Mouse (Mus musculus) G1E (cell line): ENCODE measurements around the gene Kif1bp. TPM values are rescaled to one million over a fixed set of nuclear protein-coding genes. Genes with fewer than 3 reads are reported as not detected.

Experiments
- ATAC-seq: 2 replicates; pipeline ENCODE4 v1.8.0; 2016; ENCODE audit warnings: mild to moderate bottlenecking; ENCODE audit not compliant: insufficient number of reproducible peaks, poor library complexity, low FRiP score, severe bottlenecking; ENCODE audit errors: extremely low read depth
- DNase-seq: peaks from one replicate; pipeline ENCODE4 v3.0.0; 2012; ENCODE audit warnings: low spot score
- H3K27me3 ChIP-seq: 2 replicates; pipeline ENCODE4 v1.6.1; 2012; ENCODE audit warnings: mild to moderate bottlenecking, low read length, inconsistent platforms; ENCODE audit not compliant: insufficient read depth
- H3K36me3 ChIP-seq: replicated peaks from 2 replicates; pipeline ENCODE3; 2012; ENCODE audit warnings: mild to moderate bottlenecking, inconsistent platforms
- H3K4me1 ChIP-seq: 2 replicates; pipeline ENCODE4 v1.6.1; 2012; ENCODE audit warnings: low read depth, low read length, inconsistent platforms, mixed read lengths; ENCODE audit not compliant: insufficient read depth
- H3K4me3 ChIP-seq: 2 replicates; pipeline ENCODE4 v1.5.1; 2012; ENCODE audit warnings: low read depth, mild to moderate bottlenecking, inconsistent platforms, low read length, moderate library complexity, mixed read lengths
- H3K9me3 ChIP-seq: replicated peaks from 2 replicates; pipeline ENCODE4 v1.6.1; 2012; ENCODE audit warnings: inconsistent platforms
- CTCF ChIP-seq: IDR thresholded peaks from 2 replicates; pipeline ENCODE4 v1.5.1; 2012; ENCODE audit warnings: low read depth, low read length, inconsistent platforms, mixed read lengths
- GATA1 ChIP-seq: IDR thresholded peaks from 2 replicates; pipeline ENCODE4 v1.6.1; 2012; ENCODE audit warnings: borderline replicate concordance, low read length, inconsistent platforms, mixed read lengths
- GATA2 ChIP-seq: IDR thresholded peaks from 2 replicates; pipeline ENCODE4 v1.6.1; 2012; ENCODE audit warnings: low read depth, low read length, inconsistent platforms, borderline replicate concordance
- POLR2AphosphoS5 ChIP-seq: IDR thresholded peaks from 2 replicates; pipeline ENCODE4 v1.6.1; 2012; ENCODE audit warnings: low read depth, low read length, inconsistent platforms; ENCODE audit not compliant: insufficient replicate concordance
- TAL1 ChIP-seq: conservative IDR thresholded peaks from 2 replicates; pipeline ENCODE4 v1.6.1; 2012; ENCODE audit warnings: low read depth, low read length, inconsistent platforms, mixed read lengths
- polyA plus RNA-seq: library from polyadenylated mRNA; stranded (reverse); fragments of >175 nt; gene quantifications from 2 replicates; pipeline ENCODE4 v1.2.3, GENCODE M21; 2012
- total RNA-seq, 2 experiments: library from RNA; stranded (forward) in 1 of 2; stranded (reverse) in 1 of 2; fragments of 200-1000 nt in 1 of 2; fragments of >200 nt in 1 of 2; fragmentation: Nextera tagmentation in 1 of 2; gene quantifications; 2 replicates each; pipeline ENCODE4 v1.2.3; 2014 to 2017

The Kif1bp gene
- total RNA-seq (2014; fragmentation: Nextera tagmentation) (51.4 and 51.5 TPM in 2 replicates), total RNA-seq (2017) (60.1 and 60.9 TPM in 2 replicates), polyA plus RNA-seq (10.9 and 14.9 TPM in 2 replicates)

- peak; percentile 94 for ATAC-seq
- H3K36me3 ChIP-seq = peaks cover 60% of the 10 kb centered on the region
- no peak for TF ChIP-seq TAL1
- no peak for TF ChIP-seq CTCF
- TF ChIP-seq POLR2AphosphoS5 = no peak
- no peak for TF ChIP-seq GATA2
- TF ChIP-seq GATA1 = no peak
- H3K9me3 ChIP-seq = no peaks in the 10 kb centered on the region
- peak; percentile 76 for DNase-seq
- H3K4me1 ChIP-seq = peaks cover 17% of the 10 kb centered on the region
- H3K27me3 ChIP-seq = no peaks in the 10 kb centered on the region
- H3K4me3 ChIP-seq = peak within 1 kb of the TSS; percentile 83
Measured at GRCm38 (mm10) chr10:62578338-62579100, at the start of gene Kif1bp. Gene Kif1bp, minus strand, starts transcription at chr10:62578457.

DNA sequence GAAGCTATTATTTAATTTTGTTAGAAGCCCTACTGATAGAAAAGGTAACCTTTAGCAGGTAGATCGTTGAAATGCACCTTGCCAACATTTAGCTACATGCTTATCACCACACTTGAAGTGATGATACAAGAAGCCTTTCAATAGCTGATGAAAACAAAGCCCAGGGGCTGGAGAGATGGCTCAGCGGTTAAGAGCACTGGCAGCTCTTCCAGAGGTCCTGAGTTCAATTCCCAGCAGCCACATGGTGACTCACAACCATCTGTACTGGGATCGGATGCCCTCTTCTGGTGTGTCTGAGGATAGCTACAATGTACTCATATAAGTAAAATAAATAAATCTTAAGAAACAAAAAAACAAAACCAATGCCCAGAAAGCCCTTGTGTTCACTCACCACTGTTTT lies 25.9 kb upstream of the Kif1bp start:
- H3K4me1 ChIP-seq = peaks cover 9% of the 10 kb centered on the region
- H3K4me3 ChIP-seq = no peak overlapping the region
- TF ChIP-seq GATA2 (no peak), POLR2AphosphoS5 (no peak), TAL1 (no peak), GATA1 (no peak), CTCF (no peak)
- H3K27me3 ChIP-seq = no peaks in the 10 kb centered on the region
- peaks cover 4% of the 10 kb centered on the region for H3K36me3 ChIP-seq
- ATAC-seq (no peak), DNase-seq (no peak)
- H3K9me3 ChIP-seq = no peaks in the 10 kb centered on the region

GRCm38 (mm10) chr10:62603233-62604030 lies 25.2 kb upstream of the Kif1bp start:
- ATAC-seq (no peak), DNase-seq (no peak)
- Histone ChIP-seq H3K36me3 (peaks cover 8% of the 10 kb centered on the region), H3K27me3 (no peaks in the 10 kb centered on the region), H3K4me3 (no peak overlapping the region), H3K4me1 (peaks cover 9% of the 10 kb centered on the region), H3K9me3 (no peaks in the 10 kb centered on the region)
- TF ChIP-seq TAL1 (no peak), POLR2AphosphoS5 (no peak), CTCF (no peak), GATA1 (no peak), GATA2 (no peak)

DNA sequence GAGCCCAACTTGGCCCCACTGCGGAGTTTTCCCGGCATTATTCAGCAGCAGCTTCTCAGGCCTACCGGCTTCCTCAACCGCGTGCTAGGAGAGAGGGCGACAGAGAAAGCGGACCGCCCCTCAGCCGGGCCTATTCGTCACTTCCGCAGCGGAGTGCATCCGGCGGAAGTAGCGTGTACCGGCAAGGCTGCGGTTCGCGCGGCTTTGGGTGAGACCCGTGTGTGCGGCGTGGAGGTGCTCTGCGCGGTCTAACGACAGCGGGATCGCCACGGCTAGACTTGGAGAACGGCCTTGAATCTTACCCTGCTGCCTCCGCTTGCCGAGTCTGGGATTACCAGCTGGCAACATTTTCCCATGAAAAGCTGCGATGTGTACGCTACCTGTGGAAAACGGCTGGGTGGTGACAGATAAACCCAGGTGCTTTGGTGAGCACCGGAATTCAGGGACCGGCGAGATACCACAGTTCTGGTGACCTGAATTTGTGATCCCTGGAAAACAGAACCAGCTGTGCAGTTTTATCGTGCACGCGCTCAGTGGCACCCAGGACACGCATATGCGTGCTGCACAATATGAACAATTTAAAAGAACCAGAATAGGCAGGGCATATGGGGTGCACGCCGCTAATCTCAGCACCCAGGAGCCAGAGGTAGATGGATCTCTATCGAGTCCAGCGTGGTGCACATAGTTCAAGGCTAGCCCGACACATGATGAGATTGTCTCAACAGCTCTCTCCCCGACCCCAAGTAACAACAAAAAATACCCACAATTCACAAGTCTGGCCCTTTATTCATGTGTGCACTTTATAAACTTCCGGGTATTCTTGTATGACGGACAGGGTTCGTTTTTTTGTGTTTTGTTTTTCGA lies 24.2 kb upstream of the Kif1bp start, which contains the start of gene Ddx21:
Gene Ddx21 (minus strand): TSS at position 105 of the 864 bp plus-strand sequence.
- Histone ChIP-seq H3K4me3 (peak within 1 kb of the TSS; percentile 81), H3K27me3 (no peaks in the 10 kb centered on the region), H3K9me3 (no peaks in the 10 kb centered on the region), H3K36me3 (peaks cover 16% of the 10 kb centered on the region), H3K4me1 (peaks cover 17% of the 10 kb centered on the region)
- DNase-seq (peak; percentile 53), ATAC-seq (peak; percentile 97)
- TF ChIP-seq CTCF (no peak), GATA1 (no peak), TAL1 (no peak), GATA2 (no peak), POLR2AphosphoS5 (no peak)

- H3K4me1 ChIP-seq = peaks cover 17% of the 10 kb centered on the region
- no peaks in the 10 kb centered on the region for H3K9me3 ChIP-seq
- ATAC-seq (no peak), DNase-seq (no peak)
- peaks cover 22% of the 10 kb centered on the region for H3K36me3 ChIP-seq
- TF ChIP-seq CTCF = no peak
- TF ChIP-seq POLR2AphosphoS5 = no peak
- TF ChIP-seq GATA1 = no peak
- no peak for TF ChIP-seq TAL1
- TF ChIP-seq GATA2 = no peak
- peak overlapping the region; percentile 81 for H3K4me3 ChIP-seq
- H3K27me3 ChIP-seq = no peaks in the 10 kb centered on the region
Measured at GRCm38 (mm10) chr10:62601833-62602176, 23.5 kb upstream of the Kif1bp start.
